Mouse (Mus musculus): ENCODE measurements at regions not wholly inside any gene's neighbourhood (a gene's known extent, or its start where the extent isn't known, plus 50 kb on each side); places are given as distances from the start of the nearest gene placed in this dataset.

GRCm38 (mm10) chr8:79488861-79489260, 89.5 kb upstream of the Smad1 start:
- TF ChIP-seq POLR2A (IDR thresholded peaks at IDR 0.05; ENCODE audit: control insufficient read depth, low read depth, low read length) = no peak
- TF ChIP-seq CTCF (IDR thresholded peaks at IDR 0.05; ENCODE audit: control insufficient read depth, insufficient read depth, insufficient replicate concordance, low read depth, low read length) = no peak
